Mouse (Mus musculus) frontal cortex, postnatal 10 days (tissue): ENCODE measurements around the gene Fbxw2.
"Not testable (repeated sequence)": the region's sequence is repeated elsewhere in the genome, so short reads cannot be mapped to it uniquely, and the experiment has no call there.

Experiments
- DNase-seq, 2 experiments: peaks; one replicate each; pipeline ENCODE4 v3.0.0; 2022; ENCODE audit warnings: low spot score in 2 of 2, mixed read lengths in 1 of 2

Fbxw2 gene

DNA sequence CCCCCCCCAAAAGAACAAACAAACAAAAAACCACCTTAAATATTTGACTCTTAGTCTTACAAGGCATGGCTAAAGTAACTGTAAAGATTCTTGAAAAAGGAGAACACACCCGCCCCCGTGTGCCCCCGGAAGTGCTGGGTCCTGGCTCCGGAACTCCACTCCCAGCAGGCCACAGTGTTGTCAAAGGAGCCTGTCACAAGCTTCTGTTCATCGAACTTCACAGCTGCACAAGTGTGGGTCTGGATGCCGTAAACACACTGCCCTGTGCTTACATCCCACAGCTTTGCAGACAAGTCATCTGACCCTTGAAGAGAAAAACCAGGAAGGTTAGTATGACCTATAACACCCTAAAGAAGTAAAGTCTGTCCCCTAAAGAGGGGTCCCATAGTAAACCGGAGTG is 13.4 kb downstream of the Fbxw2 start:
- DNase-seq, result no peak

DNA sequence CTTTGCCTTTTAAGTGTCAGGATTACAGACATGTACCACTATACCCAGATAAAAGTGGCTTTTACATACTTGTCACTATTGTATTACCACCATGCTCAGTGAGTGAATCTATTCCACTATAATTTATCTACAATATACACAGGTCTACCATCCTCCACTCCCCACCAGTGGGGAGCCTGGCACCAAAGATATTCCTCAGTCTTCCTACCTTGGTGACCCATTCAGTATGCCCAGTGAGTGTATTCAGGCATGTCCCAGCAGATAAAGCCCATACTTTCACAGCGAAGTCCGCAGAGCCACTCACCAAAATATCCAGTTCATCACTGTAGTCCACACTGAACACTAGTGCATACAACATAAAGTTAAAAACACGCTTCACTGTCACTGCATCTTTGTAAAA is 15.3 kb downstream of the Fbxw2 start:
- DNase-seq, result no peak

DNA sequence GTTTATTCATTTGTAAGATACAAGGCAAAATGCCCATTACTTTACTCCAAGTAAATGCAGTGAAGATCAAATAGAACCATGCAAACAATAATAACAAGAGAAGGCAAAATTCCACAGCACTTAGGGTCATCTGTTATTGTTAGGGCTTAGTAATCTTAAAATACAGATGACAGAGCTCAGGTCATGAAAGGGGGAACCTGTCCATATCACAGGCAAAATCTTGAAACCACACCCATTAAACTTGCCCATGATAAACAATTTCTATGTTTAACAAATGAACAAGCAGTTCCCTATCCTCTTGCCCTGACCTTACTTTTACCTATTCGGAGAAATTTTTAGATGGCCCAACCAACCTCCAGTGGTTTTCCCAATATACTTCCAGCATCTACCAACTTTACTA is 16.5 kb downstream of the Fbxw2 start:
- no peak for DNase-seq

DNA sequence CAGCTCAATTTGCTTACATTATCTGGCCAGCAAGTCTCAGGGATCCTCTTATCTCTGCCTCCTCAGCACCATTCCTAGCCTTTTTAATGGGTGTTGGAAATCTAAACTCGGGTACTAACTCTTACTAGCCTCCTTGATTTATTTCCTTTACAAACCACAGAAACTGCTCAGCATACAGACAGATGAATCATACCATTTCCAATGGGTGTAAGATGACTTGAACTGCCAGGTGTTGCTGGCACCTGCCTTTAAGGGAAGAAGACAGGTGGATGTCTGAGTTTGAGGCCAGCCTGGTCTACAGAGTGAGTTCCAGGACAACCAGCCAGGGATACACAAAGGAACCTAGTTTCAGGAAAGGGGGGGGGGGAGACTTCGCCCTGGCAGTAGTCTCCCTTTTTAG is 18.1 kb downstream of the Fbxw2 start:
- no peak for DNase-seq

DNA sequence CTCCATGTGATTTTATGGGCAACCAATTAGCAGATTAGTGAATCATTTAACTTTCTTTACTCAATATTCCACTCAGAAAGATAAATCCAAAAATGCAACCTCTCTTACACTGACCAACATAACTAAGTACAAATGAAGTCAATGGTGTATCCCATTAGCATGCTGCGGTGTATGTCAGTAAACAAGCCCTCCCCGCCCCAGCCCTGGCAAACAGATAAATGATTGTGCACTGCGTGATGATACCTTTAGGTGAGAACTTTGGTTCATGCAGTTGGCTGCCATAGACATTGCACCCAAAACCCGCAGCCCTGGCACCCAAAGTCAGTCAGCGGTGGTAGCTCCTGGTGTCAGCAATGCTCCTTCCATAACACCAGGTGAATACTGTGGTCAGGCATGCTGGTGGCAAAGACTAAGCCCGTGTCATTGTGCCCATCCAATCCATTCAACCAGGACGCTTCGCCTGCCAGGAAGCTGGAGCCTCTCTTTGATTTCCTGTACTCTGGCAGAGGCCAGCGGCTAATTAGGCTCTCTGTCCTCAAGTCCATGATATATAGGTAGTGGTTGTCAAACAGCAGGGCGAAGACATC is 20.7 kb downstream of the Fbxw2 start:
- no peak for DNase-seq

DNA sequence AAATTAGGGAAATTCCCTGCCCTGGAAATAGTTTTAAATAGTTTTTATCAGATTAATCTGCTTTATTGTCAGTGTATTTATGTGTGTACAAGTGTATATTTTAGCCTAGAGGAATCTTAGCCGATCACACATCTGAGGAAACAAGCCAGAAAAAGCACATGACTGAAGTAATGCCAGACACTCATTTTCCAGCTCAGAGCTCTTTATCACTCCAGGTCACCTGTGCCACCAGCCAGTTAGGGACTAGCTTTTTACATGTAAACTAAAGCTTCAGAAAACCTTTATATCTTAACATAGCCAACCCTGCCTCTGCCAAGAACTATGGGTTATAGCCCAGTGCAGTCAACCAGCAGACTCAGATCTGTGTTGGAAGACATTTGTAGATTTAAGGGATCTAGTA is 21.3 kb downstream of the Fbxw2 start:
- DNase-seq, result no peak

DNA sequence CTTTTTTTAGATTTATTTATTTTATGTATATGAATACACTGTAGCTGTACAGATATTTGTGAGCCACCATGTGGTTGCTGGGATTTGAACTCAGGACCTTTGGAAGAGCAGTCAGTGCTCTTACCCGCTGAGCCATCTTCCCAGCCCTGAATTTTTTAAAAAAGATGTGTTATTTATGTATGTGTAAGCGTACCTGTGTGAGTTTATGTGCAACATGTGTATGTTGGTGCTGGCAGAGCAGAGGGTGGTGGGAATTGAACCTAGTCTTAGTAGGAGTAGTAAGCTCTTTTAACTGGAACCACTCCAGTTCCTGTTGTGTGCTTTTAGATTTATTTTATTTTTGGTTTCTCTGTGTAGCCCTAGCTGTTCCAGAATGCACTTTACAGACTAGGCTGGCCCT is 21.9 kb downstream of the Fbxw2 start:
- DNase-seq, result no peak

DNA sequence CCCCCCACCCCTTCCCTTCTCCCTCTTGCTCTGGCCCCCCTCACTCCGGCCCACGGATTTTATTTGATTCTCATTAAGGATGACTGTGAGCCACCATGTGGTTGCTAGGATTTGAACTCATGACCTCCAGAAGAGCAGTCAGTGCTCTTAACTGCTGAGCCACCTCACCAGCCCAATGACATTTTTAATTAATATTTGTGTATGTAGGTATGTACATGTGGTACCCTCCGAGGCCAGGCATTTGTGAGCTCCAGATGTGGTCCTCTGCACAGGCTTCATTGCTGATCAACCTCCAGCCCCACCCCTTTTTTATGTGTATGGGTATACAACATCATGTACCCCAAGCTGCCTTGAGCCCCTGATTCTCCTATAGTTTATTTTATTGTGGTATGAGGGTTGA is 22.4 kb downstream of the Fbxw2 start:
- DNase-seq, result no peak

DNA sequence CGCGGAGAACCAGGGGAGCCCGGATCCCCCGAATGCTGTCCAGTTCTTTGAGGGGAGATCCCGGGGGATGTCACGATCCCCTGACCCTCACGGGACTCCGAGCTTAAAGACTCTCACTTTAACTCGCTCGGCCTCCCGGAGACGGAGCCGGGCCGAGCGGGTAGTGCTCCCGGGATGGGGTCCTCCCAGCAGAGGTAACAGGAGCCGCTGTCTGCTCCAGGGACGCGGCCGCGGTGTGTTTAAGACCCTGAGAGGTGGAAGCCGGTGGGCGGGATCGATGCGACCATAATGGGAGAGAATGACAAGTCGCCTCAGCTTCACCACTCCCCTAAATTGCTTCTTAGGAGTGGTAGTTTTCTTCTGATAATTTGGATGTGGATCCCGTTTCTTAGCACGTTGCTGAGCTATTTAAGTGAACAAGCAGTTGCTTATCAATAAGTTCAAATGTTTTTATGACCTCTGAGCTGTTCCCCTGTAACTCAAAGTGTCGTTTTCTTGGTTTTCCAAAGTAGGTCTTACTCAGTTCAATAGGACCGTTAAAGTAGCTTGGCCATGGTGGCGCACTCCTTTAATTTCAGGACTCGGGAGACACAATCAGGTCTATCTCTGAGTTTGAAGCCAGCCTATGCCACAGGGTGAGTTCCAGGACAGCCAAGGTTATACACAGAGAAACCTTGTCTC is 23.4 kb downstream of the Fbxw2 start:
- peak in 1 of 2 experiments; percentile 41 for DNase-seq

DNA sequence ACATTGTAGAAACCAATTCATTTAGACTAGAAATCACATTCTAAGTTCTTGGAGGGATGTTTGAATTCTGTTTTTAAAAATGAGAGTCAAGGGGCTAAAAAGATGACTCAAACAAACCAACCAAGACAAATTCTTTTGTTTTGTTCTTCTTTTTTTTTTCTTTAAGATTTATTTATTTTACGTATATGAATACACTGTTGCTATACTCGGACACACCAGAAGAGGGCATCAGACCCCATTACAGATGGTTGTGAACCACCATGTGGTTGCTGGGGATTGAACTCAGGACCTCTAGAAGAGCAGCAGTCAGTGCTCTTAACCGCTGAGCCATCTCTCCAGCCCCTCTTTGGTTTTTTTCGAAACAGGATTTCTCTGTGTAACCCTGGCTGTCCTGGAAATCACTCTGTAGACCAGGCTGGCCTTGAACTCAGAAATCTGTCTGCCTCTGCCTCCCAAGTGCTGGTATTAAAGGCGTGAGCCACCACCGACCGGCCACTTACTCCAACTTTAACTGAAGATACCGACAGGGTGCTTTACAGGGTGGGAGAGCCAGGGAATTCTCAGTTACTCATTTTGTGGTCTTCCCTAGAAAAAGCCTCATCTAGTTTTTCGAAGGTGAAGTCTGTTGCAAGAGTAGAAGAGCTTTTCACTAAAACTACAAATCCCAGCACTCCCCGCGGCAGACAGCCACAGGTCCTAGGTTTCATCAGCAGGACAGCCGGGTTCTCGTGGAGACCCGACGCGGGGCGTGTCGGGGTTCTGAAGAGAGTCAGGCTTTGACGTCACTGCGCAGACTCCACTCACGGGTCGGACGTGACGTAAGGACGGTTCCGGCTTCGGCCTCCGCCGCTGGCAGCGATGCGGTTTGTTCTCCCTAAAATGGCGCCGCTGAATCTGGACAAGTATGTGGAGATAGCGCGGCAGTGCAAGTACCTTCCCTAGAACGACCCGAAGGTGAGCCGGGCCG is 24.3 kb downstream of the Fbxw2 start:
- peak; percentile 96 to 97 for DNase-seq

DNA sequence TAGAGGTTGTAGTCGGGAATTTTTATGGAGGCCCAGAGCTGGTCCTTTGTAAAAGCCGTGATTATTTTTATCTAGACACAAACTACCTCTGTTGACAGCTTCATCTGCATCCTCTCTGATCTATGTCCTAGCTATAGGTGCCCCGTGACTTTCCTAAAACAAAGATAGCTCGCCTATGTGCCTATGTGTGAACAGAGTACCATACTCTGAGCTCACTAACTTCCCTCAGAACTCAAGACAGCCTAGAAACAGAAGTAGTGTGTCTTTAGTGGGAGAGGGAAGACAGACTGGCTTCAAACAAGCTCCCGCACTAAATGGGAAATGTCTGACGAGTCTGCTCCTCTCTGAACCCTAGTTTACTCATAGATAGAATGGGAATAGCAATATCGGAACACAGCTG is 25.7 kb downstream of the Fbxw2 start:
- DNase-seq, result no peak

DNA sequence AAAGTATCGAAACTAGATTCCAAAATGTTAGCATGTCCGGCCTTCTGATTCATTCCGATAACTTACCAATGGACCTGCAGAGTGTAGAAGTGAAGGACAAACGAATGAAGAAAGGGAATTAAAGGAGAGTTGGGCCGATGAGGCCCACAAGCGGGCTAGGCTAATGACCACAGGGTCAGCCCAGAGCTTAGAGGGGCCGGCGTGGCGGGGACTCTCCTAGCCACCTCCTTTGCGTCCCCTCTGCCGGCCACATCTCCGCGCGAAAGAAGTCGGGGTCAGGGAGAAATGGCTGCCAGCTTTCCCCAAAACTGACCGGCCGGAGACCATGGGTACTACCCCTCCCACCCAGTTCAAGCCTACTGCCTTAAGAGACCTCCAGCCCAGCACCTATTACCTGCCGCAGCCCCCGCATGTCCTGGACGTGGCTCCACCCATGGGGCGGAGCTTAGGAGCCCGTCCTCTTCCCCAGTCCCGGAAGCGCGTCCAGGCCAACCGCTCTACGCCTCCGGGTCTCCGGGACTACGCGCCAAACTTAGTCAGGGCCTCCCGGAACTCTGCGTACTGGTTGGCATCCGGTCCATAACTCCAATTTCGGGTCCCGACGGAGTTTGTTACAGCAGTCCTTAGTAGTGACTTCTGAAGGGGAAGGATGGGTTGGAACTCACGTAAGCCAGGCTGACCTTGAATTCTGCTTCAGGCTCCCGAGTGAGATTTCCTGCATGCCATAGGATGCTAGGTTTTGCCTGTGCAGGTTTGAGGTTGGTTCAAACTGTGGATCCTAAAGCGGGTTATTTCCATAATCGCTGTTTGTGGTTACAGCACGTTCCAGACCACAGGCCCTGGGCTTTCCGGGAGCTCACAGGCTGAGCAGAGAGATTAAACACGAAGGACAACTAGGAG is 26.5 kb downstream of the Fbxw2 start, which contains the start of gene Rabepk:
TSS of gene Rabepk (minus strand) at position 556 of the 900 bp plus-strand sequence.
- DNase-seq, result peak; percentile 66 to 69

DNA sequence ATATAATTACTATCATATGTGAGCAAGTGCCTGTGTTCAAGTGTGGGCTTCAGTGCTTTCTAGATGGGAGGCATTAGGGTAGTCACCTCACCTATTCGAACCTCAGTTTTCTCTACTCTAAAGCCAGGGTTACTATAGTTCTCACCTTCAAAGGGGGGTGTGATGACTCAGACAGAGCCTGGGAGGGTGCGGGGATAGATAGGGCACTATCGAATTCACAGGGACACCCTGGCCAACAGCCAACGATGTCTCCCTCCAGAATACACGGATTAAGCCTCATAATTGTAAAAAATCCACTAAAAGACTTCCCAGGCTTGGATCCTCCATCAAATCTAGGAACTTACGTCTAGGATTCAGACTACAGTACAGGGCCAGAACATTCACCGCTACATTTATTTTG is 30.7 kb downstream of the Fbxw2 start:
- DNase-seq, result no peak

DNA sequence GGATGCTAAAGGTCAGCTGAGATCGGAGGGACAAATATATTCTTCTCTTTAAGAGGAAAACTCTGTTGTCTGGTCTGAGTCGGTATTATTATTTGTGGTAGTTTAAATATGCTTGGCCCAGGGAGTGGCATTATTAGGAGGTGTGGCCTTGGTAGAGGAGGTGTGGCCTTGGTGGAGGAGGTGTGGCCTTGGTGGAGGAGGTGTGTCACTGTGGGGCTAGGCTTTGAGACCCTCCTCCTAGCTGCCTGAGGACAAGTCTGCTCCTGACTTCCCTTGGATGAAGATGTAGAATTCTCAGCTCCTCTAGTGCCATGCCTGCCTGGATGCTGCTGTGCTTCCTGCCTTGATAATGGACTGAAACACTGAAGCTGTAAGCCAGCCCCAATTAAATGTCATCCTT is 31.6 kb downstream of the Fbxw2 start:
- DNase-seq, result no peak

DNA sequence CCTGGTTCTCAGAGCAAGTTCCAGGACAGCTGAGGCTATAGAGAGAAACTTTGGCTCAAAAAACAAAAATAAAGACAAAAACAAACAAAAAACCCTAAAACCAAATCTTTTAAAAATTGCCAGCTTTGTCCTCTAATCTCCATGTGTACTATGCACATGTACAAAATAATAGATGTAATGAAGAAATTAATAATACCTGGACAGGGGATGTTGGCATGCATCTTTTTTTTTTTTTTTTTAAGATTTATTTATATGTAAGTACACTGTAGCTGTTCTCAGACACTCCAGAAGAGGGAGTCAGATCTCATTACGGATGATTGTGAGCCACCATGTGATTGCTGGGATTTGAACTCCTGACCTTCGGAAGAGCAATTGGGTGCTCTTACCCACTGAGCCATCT is 33.6 kb downstream of the Fbxw2 start:
- DNase-seq, result not testable (repeated sequence)

DNA sequence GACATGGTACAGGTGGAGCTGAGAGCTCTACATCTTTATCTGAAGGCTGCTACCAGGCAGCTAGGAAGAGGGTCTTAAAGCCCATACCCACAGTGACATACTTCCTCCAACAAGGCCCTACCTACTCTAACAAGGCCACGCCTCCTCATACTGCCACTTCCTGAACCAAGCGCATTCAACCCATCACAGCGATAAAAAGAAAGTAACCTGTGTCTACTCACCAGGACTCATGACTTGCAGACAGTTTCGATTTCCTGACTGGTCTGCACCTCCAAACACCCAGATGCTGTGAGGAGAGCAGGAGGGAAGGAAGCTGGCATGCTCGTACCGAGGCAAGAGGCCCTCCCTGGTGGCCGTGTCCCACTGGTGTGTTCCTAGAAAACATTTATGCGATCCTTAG is 35.8 kb downstream of the Fbxw2 start:
- DNase-seq, result no peak

DNA sequence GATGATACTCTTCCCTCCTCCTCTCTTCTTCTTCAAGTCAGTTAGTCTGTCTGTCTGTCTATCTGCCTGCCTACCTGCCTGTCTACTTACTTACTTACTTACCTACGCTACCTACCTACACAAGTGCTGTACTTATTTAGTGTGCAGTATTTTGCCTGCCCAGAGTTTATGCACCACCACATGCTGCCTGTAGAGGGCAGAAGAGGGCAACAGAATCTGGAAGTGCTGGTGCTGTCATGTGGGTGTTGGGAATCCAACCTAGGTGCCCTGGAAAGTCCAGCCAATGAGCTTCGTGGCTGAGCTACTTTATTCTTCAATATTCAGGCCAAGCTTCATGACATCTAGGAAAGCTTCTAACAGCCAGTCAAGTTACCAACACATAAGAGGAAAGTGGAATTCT is 42.0 kb downstream of the Fbxw2 start:
- DNase-seq, result no peak

DNA sequence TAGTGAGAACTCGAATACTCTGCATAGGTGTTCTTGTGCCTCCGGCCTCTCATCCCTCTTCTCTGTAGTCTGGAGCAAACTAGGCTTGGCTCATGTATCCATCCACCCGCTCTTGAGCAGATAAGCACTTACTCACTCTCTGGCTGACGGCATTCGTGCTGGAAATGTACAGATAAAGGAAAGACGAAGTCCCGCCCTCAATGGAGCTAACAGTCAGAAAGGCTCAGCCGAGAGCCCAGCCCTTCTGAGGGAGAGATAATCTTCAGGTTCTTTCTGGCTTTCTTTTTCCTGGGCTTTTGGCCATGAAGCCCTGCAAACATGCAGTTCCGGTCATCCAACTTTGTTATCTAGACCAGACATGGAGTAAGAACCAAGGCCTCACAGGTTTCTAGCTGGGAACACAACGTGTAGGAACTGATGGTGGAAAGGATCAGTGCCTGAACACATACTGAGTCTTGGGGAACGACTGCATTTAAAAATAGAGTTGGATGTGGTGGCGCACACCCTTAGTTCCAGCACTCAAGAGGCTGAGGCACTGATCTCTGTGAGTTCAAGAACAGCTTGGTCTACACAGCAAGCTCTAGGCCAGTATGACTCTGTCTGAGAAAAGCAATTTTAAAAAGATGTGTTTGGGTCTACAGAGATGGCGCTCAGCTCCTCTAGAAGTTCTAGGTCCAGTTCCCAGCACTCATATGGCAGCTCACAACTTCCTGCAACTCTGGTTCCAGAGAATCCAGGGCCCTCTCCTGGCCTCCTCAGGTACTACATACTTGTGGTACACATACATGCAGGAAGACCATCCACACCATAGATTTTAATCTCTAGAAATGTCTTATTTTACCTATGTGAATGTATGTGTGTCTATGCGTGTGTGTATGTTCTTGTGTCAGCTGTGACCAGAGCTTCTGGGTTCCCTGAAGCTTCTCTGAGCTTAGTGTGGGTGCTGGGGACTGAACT is 42.8 kb downstream of the Fbxw2 start:
- DNase-seq, result no peak

DNA sequence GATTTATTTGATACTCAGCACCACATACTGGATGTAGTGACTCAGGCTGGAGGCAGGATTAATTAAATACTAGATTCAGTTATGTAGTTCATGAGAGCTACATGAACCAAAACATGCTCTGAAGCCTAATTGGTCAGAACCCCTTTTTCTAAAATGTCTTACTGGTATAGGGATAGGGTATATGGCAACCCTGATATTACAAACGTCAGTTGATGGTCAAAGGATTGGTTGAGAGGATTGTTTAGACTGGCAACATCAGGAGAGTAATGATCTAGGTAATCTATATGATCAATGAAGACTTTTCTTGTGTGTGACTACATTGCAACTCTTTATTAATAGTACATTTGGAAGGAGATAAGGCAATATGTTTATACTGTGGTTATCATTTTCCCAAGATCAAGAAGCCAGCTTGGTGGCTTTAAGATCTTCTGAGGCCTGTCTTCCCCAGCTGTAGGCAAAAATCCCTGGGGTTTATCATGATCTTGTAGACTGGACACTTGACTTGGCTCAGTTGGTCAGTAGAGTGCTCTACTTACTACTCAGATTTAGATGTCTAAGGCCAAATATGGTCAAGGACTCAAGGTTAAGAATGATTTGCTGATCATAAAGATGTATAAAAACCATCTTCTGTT is 48.8 kb downstream of the Fbxw2 start:
- no peak for DNase-seq

DNA sequence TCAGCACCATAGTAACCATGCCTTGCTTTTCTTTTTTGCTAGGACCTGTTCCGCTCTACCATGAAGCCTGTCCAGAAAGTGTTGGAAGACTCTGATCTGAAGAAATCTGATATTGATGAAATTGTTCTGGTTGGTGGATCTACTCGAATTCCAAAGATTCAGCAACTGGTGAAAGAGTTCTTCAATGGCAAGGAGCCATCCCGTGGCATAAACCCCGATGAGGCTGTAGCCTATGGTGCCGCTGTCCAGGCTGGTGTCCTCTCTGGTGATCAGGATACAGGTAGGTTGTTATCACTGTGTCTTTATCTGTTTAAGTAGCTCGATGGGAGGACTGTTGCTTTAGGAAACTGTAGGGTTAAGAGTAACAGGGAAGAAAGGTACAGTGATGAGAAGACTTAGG is 51.6 kb downstream of the Fbxw2 start:
- no peak for DNase-seq
